Mouse (Mus musculus): ENCODE measurements around the gene Nr2f1. TPM values are rescaled to one million over a fixed set of nuclear protein-coding genes. Genes with fewer than 3 reads are reported as not detected.

The Nr2f1 gene
- polyA plus RNA-seq, 2 experiments = 0.44 to 1.4 TPM

DNA sequence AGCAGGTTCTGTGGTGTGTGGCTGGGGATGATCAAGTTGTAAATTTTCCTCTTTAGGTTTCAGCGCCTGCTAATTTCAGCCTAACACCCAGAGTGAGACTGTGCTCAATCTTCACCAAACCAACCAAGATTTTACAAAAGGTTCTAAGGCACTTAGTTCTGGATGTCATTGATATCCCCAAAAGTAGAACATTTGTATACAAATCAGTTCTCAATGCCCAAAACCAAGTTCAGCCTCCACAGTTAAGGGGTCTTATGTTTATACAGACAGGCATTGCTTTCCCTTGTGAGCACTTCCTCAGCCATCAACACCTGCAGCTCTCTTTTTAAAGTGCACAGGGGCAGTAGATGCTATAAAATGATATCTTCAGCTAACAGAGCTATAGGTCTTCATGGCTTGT, 24.7 kb downstream of the Nr2f1 start:
- WGBS (ENCODE audit: insufficient replicate concordance) = 3% methylated on average over 1 of the region's 1 CpGs
- H3K4me2 ChIP-seq (ENCODE audit: low read depth) = no peak overlapping the region
- no peaks in the 10 kb centered on the region for H3K9me3 ChIP-seq (ENCODE audit: control insufficient read depth, low read length)
- H3K4me3 ChIP-seq (ENCODE audit: insufficient read depth in 1 of 2, low read depth in 2 of 2, low read length in 2 of 2) = no peak overlapping the region
- DNase-seq (ENCODE audit: low read depth in 3 of 3, low spot score in 3 of 3) = no peak
- no peak for ATAC-seq (ENCODE audit: insufficient read depth)
- no peaks in the 10 kb centered on the region for H3K36me3 ChIP-seq (replicated peaks; ENCODE audit: control insufficient read depth, insufficient read depth, low read depth)
- TF ChIP-seq CTCF (IDR thresholded peaks at IDR 0.05; ENCODE audit: low read depth) (no peak), EP300 (IDR thresholded peaks at IDR 0.05; ENCODE audit: low read depth) (no peak)
- H3K27me3 ChIP-seq (ENCODE audit: control insufficient read depth, insufficient read depth, low read length) = peaks cover 69% of the 10 kb centered on the region
- H3K9ac ChIP-seq (replicated peaks) = no peak overlapping the region
- H3K4me1 ChIP-seq (replicated peaks; ENCODE audit: control insufficient read depth in 2 of 2, insufficient read depth in 2 of 2, low read length in 1 of 2) = no peaks in the 10 kb centered on the region
- H3K27ac ChIP-seq = no peak overlapping the region

- no peak overlapping the region for H3K4me2 ChIP-seq (ENCODE audit: low read depth)
- H3K27ac ChIP-seq = no peak overlapping the region
- H3K9me3 ChIP-seq (ENCODE audit: control insufficient read depth, low read length) = no peaks in the 10 kb centered on the region
- no peaks in the 10 kb centered on the region for H3K36me3 ChIP-seq (replicated peaks; ENCODE audit: control insufficient read depth, insufficient read depth, low read depth)
- TF ChIP-seq EP300 (IDR thresholded peaks at IDR 0.05; ENCODE audit: low read depth) (no peak), CTCF (IDR thresholded peaks at IDR 0.05; ENCODE audit: low read depth) (no peak)
- peaks cover 65% of the 10 kb centered on the region for H3K27me3 ChIP-seq (ENCODE audit: control insufficient read depth, insufficient read depth, low read length)
- ATAC-seq (ENCODE audit: insufficient read depth) = no peak
- no peak overlapping the region for H3K4me3 ChIP-seq (ENCODE audit: insufficient read depth in 1 of 2, low read depth in 2 of 2, low read length in 2 of 2)
- H3K4me1 ChIP-seq (replicated peaks; ENCODE audit: control insufficient read depth in 2 of 2, insufficient read depth in 2 of 2, low read length in 1 of 2) = no peaks in the 10 kb centered on the region
- no peak for DNase-seq (ENCODE audit: low read depth in 3 of 3, low spot score in 3 of 3)
- no peak overlapping the region for H3K9ac ChIP-seq (replicated peaks)
- WGBS (ENCODE audit: insufficient replicate concordance) = 3% methylated on average over 3 of the region's 3 CpGs
Measured at GRCm38 (mm10) chr13:78174191-78174590, 25.4 kb downstream of the Nr2f1 start.

DNA sequence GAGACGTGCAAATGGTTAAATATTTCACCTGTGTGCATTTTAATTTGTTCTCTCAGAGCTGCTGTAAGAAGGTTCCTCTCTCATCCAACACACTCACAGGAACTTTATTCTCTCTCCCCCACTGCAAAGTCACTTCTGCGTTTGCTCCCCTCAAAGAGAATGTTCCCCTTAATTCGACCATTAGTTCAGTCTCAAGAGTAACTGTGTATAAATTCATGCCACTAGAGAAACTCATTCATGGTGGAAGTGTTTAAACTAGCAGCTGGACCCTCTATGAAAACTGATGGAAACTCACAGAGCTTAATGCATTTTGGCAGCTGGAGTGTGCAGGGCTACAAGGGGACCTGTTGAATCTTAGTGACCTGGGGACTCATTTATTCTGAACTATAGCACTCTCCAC, 26.7 kb downstream of the Nr2f1 start:
- no peak for TF ChIP-seq EP300 (IDR thresholded peaks at IDR 0.05; ENCODE audit: low read depth)
- no peak for TF ChIP-seq CTCF (IDR thresholded peaks at IDR 0.05; ENCODE audit: low read depth)
- Histone ChIP-seq H3K36me3 (replicated peaks; ENCODE audit: control insufficient read depth, insufficient read depth, low read depth) (no peaks in the 10 kb centered on the region), H3K4me3 (ENCODE audit: insufficient read depth in 1 of 2, low read depth in 2 of 2, low read length in 2 of 2) (no peak overlapping the region), H3K27me3 (ENCODE audit: control insufficient read depth, insufficient read depth, low read length) (peaks cover 52% of the 10 kb centered on the region), H3K9ac (replicated peaks) (no peak overlapping the region), H3K9me3 (ENCODE audit: control insufficient read depth, low read length) (no peaks in the 10 kb centered on the region), H3K4me1 (replicated peaks; ENCODE audit: control insufficient read depth in 2 of 2, insufficient read depth in 2 of 2, low read length in 1 of 2) (no peaks in the 10 kb centered on the region), H3K27ac (no peak overlapping the region), H3K4me2 (ENCODE audit: low read depth) (no peak overlapping the region)
- no peak for DNase-seq (ENCODE audit: low read depth in 3 of 3, low spot score in 3 of 3)
- 3% methylated on average over 3 of the region's 3 CpGs for WGBS (ENCODE audit: insufficient replicate concordance)
- no peak for ATAC-seq (ENCODE audit: insufficient read depth)

DNA sequence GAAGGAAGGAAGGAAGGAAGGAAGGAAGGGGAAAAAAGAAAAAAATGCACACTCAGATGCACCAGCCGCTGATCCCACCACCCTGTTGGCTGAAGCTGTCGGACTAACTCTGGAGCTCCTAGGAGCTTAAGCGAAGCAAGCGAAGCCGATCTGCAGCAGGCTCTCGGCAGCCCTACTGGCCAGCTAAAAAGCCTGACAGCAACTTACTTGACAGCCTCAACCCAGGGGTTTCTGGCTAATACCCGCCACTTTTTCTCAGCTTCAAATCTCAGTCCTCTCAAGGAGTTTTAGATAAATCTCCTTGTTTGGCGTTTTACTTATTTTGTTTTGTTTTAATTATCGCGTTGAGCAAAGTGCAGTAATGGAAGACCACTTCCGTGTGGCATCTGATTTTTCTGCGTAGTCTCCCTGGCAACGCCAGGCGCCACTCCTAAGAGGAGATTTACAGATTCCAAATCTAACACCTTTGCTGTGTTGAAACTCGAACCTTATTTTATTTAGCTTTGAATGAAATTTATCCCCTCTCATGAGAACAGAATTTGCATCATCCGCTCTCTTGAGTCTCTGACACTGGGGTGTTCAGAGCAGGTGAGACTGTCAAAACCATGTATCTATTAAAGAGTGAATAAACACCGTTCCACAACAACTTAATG, 27.4 kb downstream of the Nr2f1 start:
- Histone ChIP-seq H3K27me3 (ENCODE audit: control insufficient read depth, insufficient read depth, low read length) (peaks cover 52% of the 10 kb centered on the region), H3K4me3 (ENCODE audit: insufficient read depth in 1 of 2, low read depth in 2 of 2, low read length in 2 of 2) (no peak overlapping the region), H3K4me2 (ENCODE audit: low read depth) (no peak overlapping the region), H3K9me3 (ENCODE audit: control insufficient read depth, low read length) (no peaks in the 10 kb centered on the region), H3K4me1 (replicated peaks; ENCODE audit: control insufficient read depth in 2 of 2, insufficient read depth in 2 of 2, low read length in 1 of 2) (no peaks in the 10 kb centered on the region), H3K9ac (replicated peaks) (no peak overlapping the region), H3K36me3 (replicated peaks; ENCODE audit: control insufficient read depth, insufficient read depth, low read depth) (no peaks in the 10 kb centered on the region), H3K27ac (no peak overlapping the region)
- 5% methylated on average over 17 of the region's 17 CpGs for WGBS (ENCODE audit: insufficient replicate concordance)
- no peak for ATAC-seq (ENCODE audit: insufficient read depth)
- TF ChIP-seq CTCF (IDR thresholded peaks at IDR 0.05; ENCODE audit: low read depth) = no peak
- no peak for TF ChIP-seq EP300 (IDR thresholded peaks at IDR 0.05; ENCODE audit: low read depth)
- DNase-seq (ENCODE audit: low read depth in 3 of 3, low spot score in 3 of 3) = no peak

DNA sequence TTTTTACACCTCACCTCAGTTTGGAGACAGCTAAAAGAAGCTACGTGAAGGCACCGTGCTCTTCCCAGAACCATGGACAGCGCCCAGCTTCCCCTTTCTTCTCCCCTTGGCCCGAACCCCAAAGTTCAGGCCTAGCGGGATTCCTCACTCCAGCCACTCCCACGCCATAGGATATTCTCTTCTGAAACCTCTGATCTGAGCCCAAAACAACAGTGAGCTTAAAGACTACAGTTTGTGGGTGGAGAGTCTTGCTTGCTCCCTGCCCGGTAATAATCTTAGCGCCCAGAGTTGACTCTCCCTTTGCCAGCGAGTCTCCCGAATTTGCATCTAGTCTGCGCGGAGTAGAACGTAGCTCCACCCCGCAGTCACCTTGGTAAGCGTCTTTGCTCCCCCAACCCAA, 28.2 kb downstream of the Nr2f1 start:
- Histone ChIP-seq H3K27me3 (ENCODE audit: control insufficient read depth, insufficient read depth, low read length) (peaks cover 46% of the 10 kb centered on the region), H3K4me3 (ENCODE audit: insufficient read depth in 1 of 2, low read depth in 2 of 2, low read length in 2 of 2) (no peak overlapping the region), H3K9ac (replicated peaks) (no peak overlapping the region), H3K36me3 (replicated peaks; ENCODE audit: control insufficient read depth, insufficient read depth, low read depth) (no peaks in the 10 kb centered on the region), H3K27ac (no peak overlapping the region), H3K9me3 (ENCODE audit: control insufficient read depth, low read length) (no peaks in the 10 kb centered on the region), H3K4me1 (replicated peaks; ENCODE audit: control insufficient read depth in 2 of 2, insufficient read depth in 2 of 2, low read length in 1 of 2) (no peaks in the 10 kb centered on the region), H3K4me2 (ENCODE audit: low read depth) (no peak overlapping the region)
- ATAC-seq (ENCODE audit: insufficient read depth) (no peak), DNase-seq (ENCODE audit: low read depth in 3 of 3, low spot score in 3 of 3) (no peak)
- under 1% methylated on average over 15 of the region's 15 CpGs for WGBS (ENCODE audit: insufficient replicate concordance)
- TF ChIP-seq CTCF (IDR thresholded peaks at IDR 0.05; ENCODE audit: low read depth) (no peak), EP300 (IDR thresholded peaks at IDR 0.05; ENCODE audit: low read depth) (no peak)
